In genomic region chr9:109104083-109104482, GRCm38 (mm10) we compare ENCODE assay signal across 29 mouse cellular contexts. TPM values are rescaled to one million over a fixed set of nuclear protein-coding genes. Genes with fewer than 3 reads are reported as not detected.
DNase-seq lines count a peak whose midpoint lies in the region; ATAC-seq and TF ChIP-seq lines count a peak whose summit lies in the region.
"Had no signal": no experiment of that assay in that cellular context is flagged by ENCODE, and none has a peak within 500 bp of the region (broad histone marks: within the 10 kb centered on the region; RNA-seq: fewer than 3 reads in every experiment).

No protein-coding gene starts in this region.

- H3K4me1 ChIP-seq in forebrain, embryonic 12.5 days: peaks cover 15% of the 10 kb centered on the region
- H3K4me1 ChIP-seq in forebrain, postnatal 0 days (ENCODE audit: insufficient read depth): no peaks in the 10 kb centered on the region
- H3K4me1 ChIP-seq in hindbrain, embryonic 13.5 days (replicated peaks): peaks cover 39% of the 10 kb centered on the region
- H3K4me1 ChIP-seq in hindbrain, embryonic 11.5 days (replicated peaks; ENCODE audit: control insufficient read depth, insufficient read depth, low read length): no peaks in the 10 kb centered on the region
- H3K4me1 ChIP-seq in thymus, adult 2 months (replicated peaks; ENCODE audit: control insufficient read depth, insufficient read depth, low read length): peaks cover 3% of the 10 kb centered on the region; the same call in 1 of the 2 replicates

- H3K9me3 ChIP-seq in forebrain, embryonic 12.5 days: no peaks in the 10 kb centered on the region
- H3K9me3 ChIP-seq in forebrain, postnatal 0 days (ENCODE audit: low read length): no peaks in the 10 kb centered on the region
- no peaks in the 10 kb centered on the region for H3K9me3 ChIP-seq in hindbrain, embryonic 13.5 days
- no peaks in the 10 kb centered on the region for H3K9me3 ChIP-seq in hindbrain, embryonic 11.5 days (ENCODE audit: control insufficient read depth, low read length)
- H3K9me3 ChIP-seq: embryonic facial prominence, embryonic 15.5 days; forebrain, embryonic 15.5 days; heart, embryonic 10.5 days; hindbrain, embryonic 12.5 days; limb, embryonic 13.5 days; lung, embryonic 15.5 days; midbrain, embryonic 10.5 days had no signal

- no peak overlapping the region for H3K4me3 ChIP-seq in forebrain, embryonic 12.5 days (replicated peaks)
- no peak overlapping the region for H3K4me3 ChIP-seq in forebrain, postnatal 0 days (ENCODE audit: low read depth, low read length)
- H3K4me3 ChIP-seq in hindbrain, embryonic 13.5 days: no peak overlapping the region
- H3K4me3 ChIP-seq in hindbrain, embryonic 11.5 days (ENCODE audit: low read depth, low read length): no peak overlapping the region
- H3K4me3 ChIP-seq in thymus, adult 2 months (ENCODE audit: control insufficient read depth, insufficient read depth, low read length): no peak overlapping the region
- H3K4me3 ChIP-seq: embryonic facial prominence, embryonic 15.5 days; forebrain, embryonic 15.5 days; gastrocnemius, adult 2 months; heart, embryonic 10.5 days; hindbrain, embryonic 12.5 days; layer of hippocampus, adult 2 months; limb, embryonic 13.5 days; lung, embryonic 15.5 days; midbrain, embryonic 10.5 days; myocyte had no signal

- H3K9ac ChIP-seq in forebrain, embryonic 12.5 days: no peak overlapping the region
- no peak overlapping the region for H3K9ac ChIP-seq in forebrain, postnatal 0 days
- peak overlapping the region; percentile 35; the same call in 1 of the 2 replicates for H3K9ac ChIP-seq in hindbrain, embryonic 13.5 days
- H3K9ac ChIP-seq in hindbrain, embryonic 11.5 days (ENCODE audit: low read depth, low read length): no peak overlapping the region
- H3K9ac ChIP-seq: embryonic facial prominence, embryonic 15.5 days; forebrain, embryonic 15.5 days; hindbrain, embryonic 12.5 days; limb, embryonic 13.5 days; lung, embryonic 15.5 days had no signal

- ATAC-seq in forebrain, embryonic 12.5 days (ENCODE audit: low FRiP score): no peak
- no peak for ATAC-seq in forebrain, postnatal 0 days
- ATAC-seq in hindbrain, embryonic 13.5 days (ENCODE audit: low FRiP score): no peak
- ATAC-seq in hindbrain, embryonic 11.5 days (ENCODE audit: low FRiP score): no peak
- ATAC-seq: forebrain, embryonic 15.5 days; Patski had no signal

- no peaks in the 10 kb centered on the region for H3K27me3 ChIP-seq in forebrain, embryonic 12.5 days
- H3K27me3 ChIP-seq in forebrain, postnatal 0 days (ENCODE audit: insufficient read depth, low read length): no peaks in the 10 kb centered on the region
- H3K27me3 ChIP-seq in hindbrain, embryonic 13.5 days: no peaks in the 10 kb centered on the region
- H3K27me3 ChIP-seq in hindbrain, embryonic 11.5 days (ENCODE audit: control insufficient read depth, insufficient read depth, low read length): no peaks in the 10 kb centered on the region
- no peaks in the 10 kb centered on the region for H3K27me3 ChIP-seq in thymus, adult 2 months (ENCODE audit: control insufficient read depth, insufficient read depth, low read length)
- H3K27me3 ChIP-seq: embryonic facial prominence, embryonic 15.5 days; forebrain, embryonic 15.5 days; hindbrain, embryonic 12.5 days; limb, embryonic 13.5 days; lung, embryonic 15.5 days had no signal

- WGBS in forebrain, embryonic 12.5 days: 92% methylated on average over 9 of the region's 9 CpGs
- WGBS in forebrain, postnatal 0 days: 89% methylated on average over 9 of the region's 9 CpGs
- WGBS in hindbrain, embryonic 13.5 days: 87% methylated on average over 9 of the region's 9 CpGs
- WGBS in hindbrain, embryonic 11.5 days: 88% methylated on average over 9 of the region's 9 CpGs
- WGBS in thymus, adult 2 months: 77% methylated on average over 9 of the region's 9 CpGs

- TF ChIP-seq POLR2A in thymus, adult 2 months (IDR thresholded peaks at IDR 0.05; ENCODE audit: control insufficient read depth, extremely low read depth, insufficient read depth, low read length, poor library complexity): no peak

- DNase-seq in adrenal gland, adult 2 months: peak; percentile 70
- DNase-seq in adrenal gland, postnatal 10 days: no peak
- no peak for DNase-seq in forebrain, postnatal 0 days
- no peak for DNase-seq in hindbrain, embryonic 11.5 days (ENCODE audit: low spot score)
- DNase-seq in thymus, postnatal 0 days (ENCODE audit: low spot score): peak; percentile 27
- no peak for DNase-seq in thymus, adult 2 months
- DNase-seq: cerebellum, adult 18-20 months; cerebellum, postnatal 10 days; kidney, adult 9 months; kidney, postnatal 25 days; right cerebral cortex, postnatal 25 days; spleen, adult 18-20 months; thymus, postnatal 36 days had no signal

- TF ChIP-seq CTCF in forebrain, postnatal 0 days (IDR thresholded peaks at IDR 0.05; ENCODE audit: low read depth): no peak
- TF ChIP-seq CTCF in thymus, adult 2 months (IDR thresholded peaks at IDR 0.05; ENCODE audit: borderline replicate concordance, control insufficient read depth, extremely low read depth, insufficient read depth, low read length, poor library complexity): no peak

- H3K4me2 ChIP-seq in forebrain, embryonic 12.5 days: no peak overlapping the region
- H3K4me2 ChIP-seq in forebrain, postnatal 0 days (ENCODE audit: low read depth): no peak overlapping the region
- H3K4me2 ChIP-seq in hindbrain, embryonic 13.5 days: no peak overlapping the region
- no peak overlapping the region for H3K4me2 ChIP-seq in hindbrain, embryonic 11.5 days (replicated peaks; ENCODE audit: low read depth, low read length)
- H3K4me2 ChIP-seq: embryonic facial prominence, embryonic 15.5 days; forebrain, embryonic 15.5 days; hindbrain, embryonic 12.5 days; limb, embryonic 13.5 days; liver, embryonic 11.5 days; lung, embryonic 15.5 days had no signal

- peaks cover 98% of the 10 kb centered on the region for H3K36me3 ChIP-seq in forebrain, embryonic 12.5 days (replicated peaks)
- H3K36me3 ChIP-seq in forebrain, postnatal 0 days (ENCODE audit: insufficient read depth): peaks cover 66% of the 10 kb centered on the region
- peaks cover 98% of the 10 kb centered on the region for H3K36me3 ChIP-seq in hindbrain, embryonic 13.5 days
- peaks cover 20% of the 10 kb centered on the region for H3K36me3 ChIP-seq in hindbrain, embryonic 11.5 days (ENCODE audit: control insufficient read depth, insufficient read depth, low read length)
- no peaks in the 10 kb centered on the region for H3K36me3 ChIP-seq in thymus, adult 2 months (ENCODE audit: control insufficient read depth, insufficient read depth, low read length)

- 0 out of 2 replicates have a peak overlapping the region, but pooled peaks have one; percentile 13 for H3K27ac ChIP-seq in forebrain, embryonic 12.5 days
- H3K27ac ChIP-seq in forebrain, postnatal 0 days (ENCODE audit: low read depth, low read length): no peak overlapping the region
- peak overlapping the region; percentile 30; the same call in 1 of the 2 replicates for H3K27ac ChIP-seq in hindbrain, embryonic 13.5 days
- no peak overlapping the region for H3K27ac ChIP-seq in hindbrain, embryonic 11.5 days (ENCODE audit: low read depth, low read length)
- H3K27ac ChIP-seq in thymus, adult 2 months (ENCODE audit: control insufficient read depth, insufficient read depth, low read length): no peak overlapping the region
- H3K27ac ChIP-seq: embryonic facial prominence, embryonic 15.5 days; forebrain, embryonic 15.5 days; gastrocnemius, adult 2 months; hindbrain, embryonic 12.5 days; limb, embryonic 13.5 days; lung, embryonic 15.5 days; midbrain, embryonic 10.5 days had no signal

RNA-seq across cellular contexts. Expression of gene Plxnb1, which starts 8.9 kb away (rescaled TPM):
- total RNA-seq in adrenal gland, adult 2 months (2021): 10 to 100 TPM; 75.7 to 82.0 TPM
- 89.9 and 110 TPM in 2 replicates for polyA plus RNA-seq in adrenal gland, adult 2 months (2012; rRNA removed)
- 10 to 100 TPM; 46.9 to 69.6 TPM for total RNA-seq in adrenal gland, postnatal 10 days (2021)
- 39.9 and 44.4 TPM in 2 replicates for polyA plus RNA-seq in forebrain, embryonic 12.5 days (2016; fragmentation: Nextera tagmentation; extraction: Ambion mirVana)
- total RNA-seq in forebrain, postnatal 0 days (2014; rRNA removed): 56.3 and 78.2 TPM in 2 replicates
- polyA plus RNA-seq in forebrain, postnatal 0 days (2015; fragmentation: Nextera tagmentation; extraction: Ambion mirVana): 7.3 and 10.2 TPM in 2 replicates
- 22.5 and 27.2 TPM in 2 replicates for polyA plus RNA-seq in hindbrain, embryonic 13.5 days (2015; fragmentation: Nextera tagmentation; extraction: Ambion mirVana)
- polyA plus RNA-seq in hindbrain, embryonic 11.5 days (2014; fragmentation: Nextera tagmentation; extraction: Ambion mirVana): 16.9 and 18.2 TPM in 2 replicates
- 3.3 and 3.8 TPM in 2 replicates for polyA plus RNA-seq in thymus, postnatal 0 days (2015; fragmentation: Nextera tagmentation; extraction: Ambion mirVana)
- polyA plus RNA-seq in thymus, adult 2 months (2012; rRNA removed): 22.4 and 25.6 TPM in 2 replicates
- total RNA-seq: megakaryocyte progenitor cell, adult 5-6 weeks; MEL had no signal

RNA-seq across cellular contexts. Expression of gene Tma7, which starts 21.7 kb away (rescaled TPM):
- total RNA-seq in adrenal gland, adult 2 months (2021): 100 to 1,000 TPM; 393 to 485 TPM
- polyA plus RNA-seq in adrenal gland, adult 2 months (2012; rRNA removed): 6.9 and 9.6 TPM in 2 replicates
- total RNA-seq in adrenal gland, postnatal 10 days (2021): 100 to 1,000 TPM; 336 to 351 TPM
- 734 and 744 TPM in 2 replicates for polyA plus RNA-seq in forebrain, embryonic 12.5 days (2016; fragmentation: Nextera tagmentation; extraction: Ambion mirVana)
- total RNA-seq in forebrain, postnatal 0 days (2014; rRNA removed): 177 and 216 TPM in 2 replicates
- polyA plus RNA-seq in forebrain, postnatal 0 days (2015; fragmentation: Nextera tagmentation; extraction: Ambion mirVana): 695 and 816 TPM in 2 replicates
- polyA plus RNA-seq in hindbrain, embryonic 13.5 days (2015; fragmentation: Nextera tagmentation; extraction: Ambion mirVana): 741 and 764 TPM in 2 replicates
- polyA plus RNA-seq in hindbrain, embryonic 11.5 days (2014; fragmentation: Nextera tagmentation; extraction: Ambion mirVana): 756 and 774 TPM in 2 replicates
- polyA plus RNA-seq in thymus, postnatal 0 days (2015; fragmentation: Nextera tagmentation; extraction: Ambion mirVana): 808 and 867 TPM in 2 replicates
- polyA plus RNA-seq in thymus, adult 2 months (2012; rRNA removed): 31.4 and 52.2 TPM in 2 replicates

RNA-seq across cellular contexts. Expression of gene Ccdc51, which starts 21.8 kb away (rescaled TPM):
- 10 to 100 TPM in 1 of 2 experiments, 1 to 10 TPM in 1; 9.2 to 18.9 TPM for total RNA-seq in adrenal gland, adult 2 months (2021)
- 11.4 and 12.6 TPM in 2 replicates for polyA plus RNA-seq in adrenal gland, adult 2 months (2012; rRNA removed)
- total RNA-seq in adrenal gland, postnatal 10 days (2021): 10 to 100 TPM; 15.7 to 19.4 TPM
- 13.9 and 14.9 TPM in 2 replicates for polyA plus RNA-seq in forebrain, embryonic 12.5 days (2016; fragmentation: Nextera tagmentation; extraction: Ambion mirVana)
- total RNA-seq in forebrain, postnatal 0 days (2014; rRNA removed): 12.2 and 12.9 TPM in 2 replicates
- 6.4 and 7.2 TPM in 2 replicates for polyA plus RNA-seq in forebrain, postnatal 0 days (2015; fragmentation: Nextera tagmentation; extraction: Ambion mirVana)
- polyA plus RNA-seq in hindbrain, embryonic 13.5 days (2015; fragmentation: Nextera tagmentation; extraction: Ambion mirVana): 14.6 and 14.7 TPM in 2 replicates
- polyA plus RNA-seq in hindbrain, embryonic 11.5 days (2014; fragmentation: Nextera tagmentation; extraction: Ambion mirVana): 11.0 and 12.3 TPM in 2 replicates
- polyA plus RNA-seq in thymus, postnatal 0 days (2015; fragmentation: Nextera tagmentation; extraction: Ambion mirVana): 18.6 and 19.0 TPM in 2 replicates
- 11.7 and 11.9 TPM in 2 replicates for polyA plus RNA-seq in thymus, adult 2 months (2012; rRNA removed)

RNA-seq across cellular contexts. Expression of gene Atrip, which starts 30.2 kb away (rescaled TPM):
- 10 to 100 TPM; 12.5 to 17.5 TPM for total RNA-seq in adrenal gland, adult 2 months (2021)
- polyA plus RNA-seq in adrenal gland, adult 2 months (2012; rRNA removed): 22.3 and 25.3 TPM in 2 replicates
- total RNA-seq in adrenal gland, postnatal 10 days (2021): 10 to 100 TPM; 13.8 to 14.2 TPM
- polyA plus RNA-seq in forebrain, embryonic 12.5 days (2016; fragmentation: Nextera tagmentation; extraction: Ambion mirVana): 32.4 and 32.5 TPM in 2 replicates
- 45.2 and 46.1 TPM in 2 replicates for total RNA-seq in forebrain, postnatal 0 days (2014; rRNA removed)
- polyA plus RNA-seq in forebrain, postnatal 0 days (2015; fragmentation: Nextera tagmentation; extraction: Ambion mirVana): 34.6 and 34.8 TPM in 2 replicates
- 27.8 and 32.4 TPM in 2 replicates for polyA plus RNA-seq in hindbrain, embryonic 13.5 days (2015; fragmentation: Nextera tagmentation; extraction: Ambion mirVana)
- polyA plus RNA-seq in hindbrain, embryonic 11.5 days (2014; fragmentation: Nextera tagmentation; extraction: Ambion mirVana): 26.0 TPM in 2 replicates
- polyA plus RNA-seq in thymus, postnatal 0 days (2015; fragmentation: Nextera tagmentation; extraction: Ambion mirVana): 23.4 and 28.4 TPM in 2 replicates
- 37.9 and 39.9 TPM in 2 replicates for polyA plus RNA-seq in thymus, adult 2 months (2012; rRNA removed)

RNA-seq across cellular contexts. Expression of gene Trex1, which starts 44.5 kb away (rescaled TPM):
- total RNA-seq in adrenal gland, adult 2 months (2021): 10 to 100 TPM; 19.5 to 28.2 TPM
- 129 and 130 TPM in 2 replicates for polyA plus RNA-seq in adrenal gland, adult 2 months (2012; rRNA removed)
- total RNA-seq in adrenal gland, postnatal 10 days (2021): 10 to 100 TPM; 14.0 to 15.9 TPM
- polyA plus RNA-seq in forebrain, embryonic 12.5 days (2016; fragmentation: Nextera tagmentation; extraction: Ambion mirVana): 8.4 and 8.9 TPM in 2 replicates
- 22.5 and 25.3 TPM in 2 replicates for total RNA-seq in forebrain, postnatal 0 days (2014; rRNA removed)
- 16.5 and 20.3 TPM in 2 replicates for polyA plus RNA-seq in forebrain, postnatal 0 days (2015; fragmentation: Nextera tagmentation; extraction: Ambion mirVana)
- polyA plus RNA-seq in hindbrain, embryonic 13.5 days (2015; fragmentation: Nextera tagmentation; extraction: Ambion mirVana): 12.9 and 15.2 TPM in 2 replicates
- polyA plus RNA-seq in hindbrain, embryonic 11.5 days (2014; fragmentation: Nextera tagmentation; extraction: Ambion mirVana): 7.5 and 9.7 TPM in 2 replicates
- 42.1 and 42.4 TPM in 2 replicates for polyA plus RNA-seq in thymus, postnatal 0 days (2015; fragmentation: Nextera tagmentation; extraction: Ambion mirVana)
- 210 and 228 TPM in 2 replicates for polyA plus RNA-seq in thymus, adult 2 months (2012; rRNA removed)

Comparison
In these comparisons a context has a peak if more than half of its experiments do, and no peak if none do; other contexts are left out.
1. DNase-seq: peak in adrenal gland, adult 2 months (single experiment) and thymus, postnatal 0 days (single experiment); none in adrenal gland, postnatal 10 days (single experiment), forebrain, postnatal 0 days (single experiment), hindbrain, embryonic 11.5 days (single experiment) and thymus, adult 2 months (single experiment).
2. H3K27ac ChIP-seq: peak in forebrain, embryonic 12.5 days (single experiment) and hindbrain, embryonic 13.5 days (single experiment); none in forebrain, postnatal 0 days (single experiment), hindbrain, embryonic 11.5 days (single experiment) and thymus, adult 2 months (single experiment).
3. RNA of gene Tma7, which starts 21.7 kb away (polyA plus RNA-seq): 808 to 867 TPM in thymus, postnatal 0 days, 756 to 774 TPM in hindbrain, embryonic 11.5 days, 734 to 744 TPM in forebrain, embryonic 12.5 days, 741 to 764 TPM in hindbrain, embryonic 13.5 days and 695 to 816 TPM in forebrain, postnatal 0 days; 31.4 to 52.2 TPM in thymus, adult 2 months and 6.9 to 9.6 TPM in adrenal gland, adult 2 months; every median in the first group is over 10 times any median in the second.